Mouse (Mus musculus): ENCODE measurements around the gene Gm20388.

Gene Gm20388

DNA sequence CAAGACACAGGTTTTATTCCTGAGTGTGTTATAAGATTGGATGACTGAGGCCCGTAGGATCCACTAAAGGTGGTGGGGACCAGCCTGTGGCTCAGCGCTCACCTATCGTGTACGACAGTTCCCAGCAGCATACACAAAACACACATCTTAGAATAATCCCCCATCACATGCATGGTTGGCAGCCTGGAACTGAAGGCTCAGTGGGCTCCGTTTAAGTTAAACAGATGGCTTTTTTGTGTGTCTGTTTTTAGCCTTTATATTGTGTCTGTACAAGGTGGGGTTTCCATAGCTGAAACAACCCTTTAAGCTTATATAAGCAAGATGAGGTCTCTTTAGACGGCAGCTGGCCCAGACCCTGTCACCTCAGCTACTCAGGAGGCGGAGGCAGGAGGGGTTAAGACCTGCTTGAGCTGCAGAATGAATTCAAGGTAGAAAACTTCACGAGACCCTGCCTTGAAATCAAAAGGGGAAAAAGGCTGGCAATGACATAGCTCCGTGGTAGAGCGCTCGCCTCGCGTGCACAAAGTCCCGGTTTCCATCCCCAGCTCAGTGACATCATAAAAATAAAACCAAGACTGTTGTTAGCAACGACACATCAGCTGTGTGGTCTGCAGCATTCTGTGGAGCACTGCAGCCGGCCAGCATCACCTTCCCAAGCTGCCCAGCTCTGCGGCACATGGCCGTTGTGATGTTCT lies 835.5 kb downstream of the Gm20388 start:
- no peak for DNase-seq (ENCODE audit: low spot score)

DNA sequence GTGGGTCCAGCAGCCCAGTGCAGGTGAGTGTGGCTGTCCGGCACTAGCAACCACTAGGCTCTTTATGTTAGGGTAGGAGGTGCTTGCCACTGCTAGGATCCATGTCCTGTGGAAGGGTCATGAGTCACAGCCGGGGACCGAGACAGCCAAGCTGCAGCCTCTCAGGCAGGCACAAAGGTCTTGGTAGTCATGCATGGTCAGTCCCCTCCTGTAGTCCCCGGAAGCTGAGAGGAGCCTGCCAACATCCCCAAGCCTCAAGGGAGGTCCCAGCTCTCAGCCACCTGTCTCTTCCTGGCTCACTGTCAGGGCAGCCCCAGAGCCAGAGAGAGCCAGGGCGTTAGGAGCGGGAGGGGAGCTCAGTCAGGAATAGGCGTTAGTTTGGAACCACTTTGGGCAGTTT lies 836.6 kb downstream of the Gm20388 start:
- no peak for DNase-seq (ENCODE audit: low spot score)

DNA sequence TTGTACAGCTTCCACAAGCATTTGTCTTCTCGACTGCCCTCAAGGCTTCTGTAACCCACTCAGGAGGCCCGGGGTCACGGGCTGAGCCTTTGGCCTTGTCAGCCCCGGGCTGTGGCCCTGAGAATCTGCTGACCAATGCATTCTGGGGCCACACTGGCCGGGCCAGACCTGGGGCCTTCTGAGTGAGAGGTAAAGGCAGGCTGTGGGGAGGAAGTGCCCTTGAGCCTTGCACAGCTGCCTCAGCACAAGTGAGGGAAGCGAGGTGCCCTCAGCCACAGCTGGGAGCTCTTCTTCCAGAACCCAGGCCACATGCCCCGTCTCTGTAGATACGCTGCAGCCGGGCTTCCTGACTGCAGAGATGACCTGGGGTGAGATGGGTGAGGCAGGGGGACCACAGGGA lies 840.0 kb downstream of the Gm20388 start:
- DNase-seq (ENCODE audit: low spot score): peak; percentile 53

DNA sequence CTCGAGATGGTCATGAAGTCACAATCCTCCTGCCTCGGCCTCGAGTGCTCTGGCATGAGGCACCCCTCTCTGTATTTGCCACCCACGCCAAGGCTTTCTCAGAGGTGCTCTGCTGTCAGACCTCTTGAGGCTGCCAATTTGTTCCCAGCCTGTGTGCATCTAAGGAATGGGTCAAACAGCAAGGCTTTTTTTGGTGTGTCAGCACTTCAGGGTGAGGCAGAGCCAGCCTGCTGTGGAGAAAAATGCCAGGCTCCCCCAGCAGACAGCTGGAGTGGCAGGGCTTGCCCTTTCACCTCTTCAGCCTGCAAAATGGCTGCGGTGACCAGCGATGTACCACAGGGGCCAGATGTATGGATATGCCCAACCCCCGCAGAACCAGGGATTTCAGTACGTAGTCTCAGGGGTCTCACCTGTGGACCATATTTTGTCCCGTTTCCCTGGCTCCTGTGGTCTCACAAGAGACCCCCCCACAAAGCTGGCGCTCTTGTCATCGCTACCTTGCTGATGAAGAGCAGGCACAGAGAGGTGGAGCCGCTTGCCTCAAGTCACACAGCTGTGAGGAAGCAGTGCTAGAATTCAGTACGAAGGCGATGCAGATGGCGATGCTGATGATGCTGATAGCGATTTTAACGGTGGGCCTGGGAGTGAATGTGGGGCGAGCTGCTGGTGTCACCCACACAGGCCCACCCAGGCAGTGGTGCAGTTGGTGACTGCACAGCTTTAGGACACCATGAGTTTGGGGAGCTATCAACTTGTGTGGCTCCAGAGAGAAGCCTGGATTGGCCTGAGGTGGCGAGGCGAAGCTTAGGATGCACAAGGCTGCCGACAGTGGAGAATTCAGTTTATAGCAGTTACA lies 840.8 kb downstream of the Gm20388 start:
- DNase-seq (ENCODE audit: low spot score): no peak

DNA sequence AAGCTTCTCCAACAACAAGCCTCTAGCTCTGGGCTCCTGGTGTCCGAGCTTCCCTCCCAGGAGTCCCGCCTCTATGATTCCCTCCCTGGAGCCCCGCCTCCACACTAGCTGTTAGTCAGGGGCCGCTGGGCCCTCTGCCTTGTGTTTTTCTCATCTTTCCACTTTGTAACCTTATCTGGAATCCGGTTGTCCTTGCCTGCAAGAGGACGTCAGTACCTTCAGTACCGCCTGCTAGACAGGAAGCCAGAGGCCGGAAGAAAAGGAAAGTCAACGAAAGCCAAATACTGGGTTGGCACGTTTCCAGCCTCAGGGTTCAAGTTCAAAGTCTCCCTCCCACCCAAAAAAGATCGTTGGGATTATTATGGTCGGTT lies 841.4 kb downstream of the Gm20388 start:
- DNase-seq (ENCODE audit: low spot score): peak; percentile 68

DNA sequence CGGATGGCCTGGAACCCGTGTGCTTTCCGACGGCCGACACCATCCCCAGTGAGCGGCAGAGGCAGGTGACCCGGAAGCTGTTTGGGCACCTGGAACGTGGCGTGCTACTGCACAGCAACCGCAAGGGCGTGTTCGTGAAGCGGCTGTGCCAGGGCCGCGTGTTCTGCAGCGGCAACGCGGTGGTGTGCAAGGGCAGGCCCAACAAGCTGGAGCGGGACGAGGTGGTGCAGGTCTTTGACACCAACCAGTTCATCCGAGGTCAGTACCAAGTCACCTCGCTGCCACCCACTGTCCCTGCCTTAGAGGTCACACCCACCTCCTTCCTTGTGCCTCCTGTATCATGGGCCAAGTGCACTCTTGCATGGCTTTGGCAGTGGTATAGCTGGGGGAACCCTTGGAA lies 842.8 kb downstream of the Gm20388 start:
- no peak for DNase-seq (ENCODE audit: low spot score)

DNA sequence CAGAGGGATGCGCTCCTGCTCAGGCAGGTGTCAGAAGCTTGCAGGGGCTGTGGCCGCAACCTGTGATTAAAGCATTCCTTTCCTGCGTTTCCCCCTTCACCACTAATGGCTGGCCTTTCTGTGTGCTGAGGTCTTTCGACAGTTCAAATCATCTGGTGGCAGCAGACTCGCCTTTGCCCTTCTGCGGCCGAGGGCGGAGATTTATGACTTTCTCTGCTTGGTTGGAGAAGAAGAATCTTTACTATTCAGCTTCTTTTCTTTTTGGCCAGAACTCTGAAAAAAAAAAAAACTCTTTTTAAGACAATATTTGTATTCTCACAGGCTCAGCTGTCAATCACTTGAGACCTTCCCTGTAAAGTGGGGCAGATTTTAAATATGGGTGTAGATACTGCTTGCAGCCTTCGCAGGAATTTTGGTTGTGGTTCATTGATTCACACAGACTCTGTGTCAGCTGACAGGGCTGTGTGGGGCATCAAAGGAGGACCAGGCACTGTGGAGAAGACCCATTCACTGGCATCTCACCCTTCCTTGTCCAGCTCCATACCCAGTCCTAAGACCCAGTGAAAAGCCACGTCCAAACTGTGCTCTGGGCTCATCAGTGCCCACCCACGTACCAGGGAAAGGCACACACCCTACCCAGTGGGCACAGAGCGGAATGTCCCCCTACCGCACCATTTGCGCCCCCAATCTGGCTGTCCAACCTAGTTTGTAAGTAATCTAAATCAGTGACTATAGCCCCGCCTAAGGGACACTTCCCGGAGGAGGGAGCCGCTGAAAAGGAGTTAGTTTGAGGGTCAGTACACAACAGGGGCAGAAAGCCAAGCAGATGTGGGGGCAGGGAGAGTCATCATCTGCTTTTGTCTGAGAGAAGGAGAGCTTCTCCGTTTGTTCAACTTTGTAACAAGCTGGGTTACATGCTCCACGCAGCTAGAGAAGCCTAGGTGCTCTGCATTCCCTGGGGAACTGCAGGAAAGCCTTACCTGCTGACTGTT lies 845.0 kb downstream of the Gm20388 start:
- DNase-seq (ENCODE audit: low spot score): no peak

DNA sequence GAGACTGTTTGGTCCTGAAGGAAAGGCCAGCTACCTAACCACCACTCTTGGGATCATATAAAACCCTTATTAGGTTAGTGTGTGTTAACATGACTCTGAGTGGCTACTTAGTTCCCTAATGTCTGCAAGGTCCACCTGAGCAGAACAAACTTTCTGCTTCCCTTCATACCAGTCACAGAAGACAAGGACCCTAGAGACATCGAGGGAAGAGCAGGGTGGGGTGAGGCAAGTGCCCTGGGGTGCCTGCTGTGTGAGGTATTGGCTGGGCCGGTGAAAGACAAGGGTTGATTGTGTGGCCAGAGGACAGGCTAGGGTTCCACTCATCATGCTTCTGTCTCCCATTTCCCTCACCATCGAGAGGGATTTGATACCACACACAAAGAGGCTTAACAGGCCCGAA lies 847.4 kb downstream of the Gm20388 start:
- no peak for DNase-seq (ENCODE audit: low spot score)

DNA sequence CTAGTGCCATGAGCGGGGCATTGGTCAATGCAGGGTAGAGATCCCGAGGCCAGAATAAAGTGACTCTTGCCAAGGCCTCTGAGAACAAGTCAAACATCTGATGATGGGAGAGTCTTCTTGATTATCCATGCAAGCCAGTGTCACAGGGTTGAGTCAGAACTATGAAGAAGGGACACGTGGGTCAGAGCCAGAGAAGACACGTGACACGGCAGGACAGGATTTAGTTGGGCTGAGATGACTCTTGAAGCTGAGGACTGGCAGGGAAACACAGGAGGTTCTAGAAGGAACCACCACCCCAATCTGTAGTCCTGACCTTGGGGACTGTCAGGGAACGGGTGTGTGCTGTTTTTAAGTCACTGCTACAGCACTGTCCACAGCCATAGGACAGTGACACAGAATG lies 849.2 kb downstream of the Gm20388 start:
- DNase-seq (ENCODE audit: low spot score): no peak

DNA sequence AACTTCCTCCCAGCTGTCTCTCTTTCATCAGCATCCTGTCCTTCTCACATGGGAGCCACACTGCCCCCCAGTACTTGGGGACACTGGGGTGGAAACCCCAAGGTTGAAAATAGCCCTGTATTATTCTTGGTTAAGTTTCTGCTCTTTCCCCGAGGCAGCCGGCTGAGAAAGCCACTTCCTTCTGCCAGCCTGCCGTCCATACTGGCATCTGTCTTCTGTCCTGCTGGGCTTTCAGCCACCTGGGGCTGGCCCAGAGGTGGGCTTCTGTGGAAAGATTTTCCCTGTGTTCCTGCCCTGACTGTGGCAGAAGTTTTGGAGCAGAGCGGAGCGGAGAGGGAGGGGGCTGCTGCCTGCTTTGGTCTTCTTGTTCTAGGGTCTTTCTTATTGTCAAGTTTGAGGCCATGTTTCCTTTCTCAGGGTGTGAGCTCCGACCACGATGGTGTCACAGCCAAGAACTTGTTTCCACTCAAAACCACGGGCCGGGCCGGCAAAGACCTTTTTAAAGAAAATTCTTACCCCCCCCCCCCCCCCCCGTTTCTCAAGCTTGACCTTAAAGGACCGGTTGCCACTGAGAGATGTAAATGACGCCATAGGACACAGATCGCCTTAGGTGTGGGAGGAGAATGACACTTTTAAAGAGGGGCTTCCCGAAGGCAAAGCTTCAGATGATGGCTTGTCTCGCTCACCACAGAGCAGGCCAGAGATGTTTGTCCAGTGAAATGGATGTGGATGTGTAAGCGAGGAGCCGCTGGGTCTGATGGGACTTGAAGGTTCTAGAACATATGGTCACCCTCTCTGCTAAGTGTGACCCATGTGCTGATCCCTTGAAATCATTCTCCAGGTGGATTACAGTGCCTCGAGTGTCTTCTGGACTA lies 849.9 kb downstream of the Gm20388 start:
- DNase-seq (ENCODE audit: low spot score): no peak

DNA sequence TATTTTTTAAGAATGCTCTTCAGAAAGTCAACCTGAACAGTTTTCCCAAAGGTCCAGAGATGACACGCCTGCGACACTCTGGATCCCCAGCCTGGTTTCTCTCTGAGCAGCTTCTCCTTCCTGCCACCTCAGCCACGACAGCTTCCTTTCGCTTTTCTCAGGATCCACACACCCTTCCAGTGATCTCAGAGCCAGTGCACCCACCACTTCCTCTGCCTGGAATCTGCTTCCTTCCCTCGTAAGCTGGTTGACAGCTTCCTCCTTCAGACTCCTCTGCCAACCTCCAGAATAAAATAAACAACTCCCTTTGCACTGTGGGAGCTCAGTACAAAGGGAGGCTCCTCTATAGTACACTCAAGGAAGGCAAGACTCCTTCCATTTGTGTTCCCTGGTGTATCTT lies 852.6 kb downstream of the Gm20388 start:
- no peak for DNase-seq (ENCODE audit: low spot score)

DNA sequence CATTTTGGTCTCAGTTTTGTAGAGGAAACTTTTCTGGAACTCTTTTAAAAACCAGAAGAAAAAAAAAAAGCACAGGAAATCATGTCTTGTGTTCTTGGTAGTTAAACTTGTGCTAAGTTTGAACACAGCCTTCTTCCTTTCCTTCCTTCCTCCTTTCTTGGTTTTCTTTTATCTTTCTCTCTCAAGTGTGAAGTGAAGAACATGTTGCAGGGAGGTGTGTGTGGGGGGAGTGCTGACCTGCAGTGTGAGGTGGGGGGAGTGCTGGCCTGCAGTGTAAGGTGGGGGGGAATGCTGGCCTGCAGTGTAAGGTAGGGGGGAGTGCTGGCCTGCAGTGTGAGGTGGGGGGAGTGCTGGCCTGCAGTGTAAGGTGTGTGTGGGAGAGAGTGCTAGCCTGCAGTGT lies 854.0 kb downstream of the Gm20388 start:
- DNase-seq (ENCODE audit: low spot score): no peak

DNA sequence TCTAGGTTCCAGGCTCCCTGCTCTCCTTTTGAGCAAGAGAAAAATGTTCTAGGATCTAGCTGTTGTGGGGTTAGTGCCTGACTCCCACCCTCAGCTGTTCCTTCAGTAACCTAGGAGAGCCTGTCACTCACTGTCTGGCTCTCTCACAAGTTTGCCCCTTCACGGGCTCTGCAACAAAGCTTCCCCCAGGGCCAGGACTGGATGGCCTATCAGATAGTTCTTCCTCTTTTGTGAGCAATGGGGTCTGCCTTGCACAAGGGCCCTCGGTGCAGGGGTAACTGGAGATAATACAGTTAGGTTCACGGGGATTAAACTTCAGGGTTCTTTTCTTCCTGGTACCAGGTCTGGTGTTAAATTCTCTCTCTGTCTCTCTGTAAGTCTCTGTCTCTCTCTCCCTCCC lies 856.0 kb downstream of the Gm20388 start:
- no peak for DNase-seq (ENCODE audit: low spot score)

DNA sequence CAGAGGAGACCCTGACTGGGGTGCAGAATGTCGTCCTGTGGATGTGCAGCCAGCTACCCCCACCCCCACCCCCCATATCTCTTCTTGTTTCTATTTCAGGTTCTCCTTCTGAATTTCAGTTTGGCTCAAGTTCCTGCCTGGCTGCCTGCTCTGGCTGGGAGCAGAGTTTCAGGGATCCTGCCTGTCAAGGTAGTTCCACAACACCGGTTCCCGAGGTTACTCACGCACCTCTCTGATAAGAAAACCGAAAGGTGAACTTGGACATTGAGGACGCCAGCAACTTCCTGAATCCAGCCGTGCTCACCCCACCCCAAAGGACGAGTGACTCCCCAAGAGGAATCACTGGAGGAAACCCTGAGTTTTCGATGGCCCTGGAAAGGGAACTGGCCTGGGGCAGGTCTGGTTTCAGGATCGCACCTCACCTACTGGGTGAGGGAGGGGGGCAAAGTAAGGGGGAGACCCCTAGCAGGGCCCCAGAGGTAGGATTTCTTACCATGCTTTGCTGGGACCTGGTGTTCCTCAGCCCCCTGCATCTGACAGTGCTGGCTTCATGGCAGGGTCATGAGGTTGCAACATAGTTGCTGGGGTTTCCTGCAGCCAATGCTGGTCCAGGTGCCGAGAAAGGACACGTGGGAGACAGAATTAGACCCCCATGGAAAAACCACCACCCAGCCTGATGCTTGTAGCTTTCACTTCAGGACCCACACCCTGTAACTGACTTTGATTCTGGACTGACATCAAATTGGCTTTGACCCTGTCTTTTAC lies 858.0 kb downstream of the Gm20388 start:
- no peak for DNase-seq (ENCODE audit: low spot score)

DNA sequence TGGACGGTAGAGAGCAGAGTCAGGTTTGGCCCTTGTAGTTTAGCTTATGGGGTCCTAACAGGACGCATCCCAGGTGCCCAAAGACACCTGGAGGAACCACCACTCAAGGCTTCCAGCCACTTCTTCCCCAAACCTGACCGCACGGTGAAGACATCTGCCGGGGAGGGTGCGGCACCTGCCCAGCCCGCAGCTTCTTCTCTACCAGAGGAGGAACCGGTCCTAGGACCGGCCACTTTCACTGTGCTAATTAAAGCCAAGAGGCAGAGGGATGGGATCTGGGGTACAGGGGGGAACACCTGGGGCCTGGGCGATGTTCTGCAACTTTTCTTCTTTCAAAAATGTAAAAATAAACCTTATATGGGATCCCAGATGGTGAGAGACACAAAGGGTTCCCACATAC lies 866.5 kb downstream of the Gm20388 start:
- DNase-seq (ENCODE audit: low spot score): no peak

DNA sequence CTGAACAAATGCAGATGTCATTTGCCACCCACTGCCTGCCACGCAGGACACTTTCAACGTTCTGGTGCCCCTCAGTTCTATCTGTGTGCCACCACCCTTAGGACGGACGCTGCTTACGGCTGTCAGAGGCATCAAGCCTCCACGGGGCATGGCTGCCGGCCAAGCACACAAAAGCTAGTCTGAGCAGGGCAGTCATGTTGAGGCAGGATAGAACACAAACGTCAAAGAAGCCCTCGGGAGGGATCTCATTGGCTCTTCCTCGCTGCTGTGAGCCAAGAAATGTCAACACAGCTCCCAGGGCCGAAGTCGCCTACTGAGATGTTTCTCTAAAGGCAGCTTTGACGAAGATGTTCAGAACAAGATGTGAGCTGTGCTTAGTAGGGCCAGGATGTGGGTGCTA lies 867.1 kb downstream of the Gm20388 start:
- DNase-seq (ENCODE audit: low spot score): no peak

DNA sequence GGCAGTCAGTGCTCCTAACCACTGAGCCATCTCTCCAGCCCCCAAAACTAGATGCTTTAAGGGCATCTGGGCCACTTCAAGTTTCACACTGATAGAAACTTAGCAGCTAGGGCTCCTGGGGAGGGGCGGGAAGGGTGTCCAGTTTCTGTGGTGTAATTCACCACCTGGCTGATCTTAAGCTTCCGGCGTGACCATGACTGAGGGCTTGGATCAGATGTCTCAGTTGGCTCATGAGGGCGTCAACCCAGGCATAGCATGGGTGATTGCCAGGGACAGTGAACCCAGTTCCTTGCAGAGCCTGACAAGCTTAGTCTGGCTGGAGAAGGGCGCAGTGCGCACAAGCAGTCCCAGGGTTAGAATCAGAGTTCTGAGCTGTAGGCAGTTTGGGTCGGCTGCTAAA lies 868.5 kb downstream of the Gm20388 start:
- DNase-seq (ENCODE audit: low spot score): no peak

DNA sequence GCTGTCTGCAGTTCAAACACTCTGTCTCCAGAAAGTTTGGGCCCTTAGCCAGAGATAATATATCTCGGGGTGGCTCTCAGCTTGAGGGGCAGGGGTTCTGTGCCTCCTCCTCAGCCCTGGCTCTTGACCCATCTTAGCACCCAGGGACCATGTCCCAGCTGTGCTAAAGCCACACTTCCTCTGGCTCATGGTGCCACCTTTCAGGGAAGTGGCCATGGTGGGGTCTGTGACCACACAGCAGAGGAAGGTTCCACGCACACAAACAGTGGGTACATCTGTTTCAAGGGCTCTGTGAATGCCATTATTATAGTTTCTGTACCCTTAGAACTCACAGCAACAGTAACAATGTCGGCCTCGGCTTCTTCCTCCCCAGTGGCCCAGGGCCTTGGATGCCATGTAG lies 873.1 kb downstream of the Gm20388 start:
- no peak for DNase-seq (ENCODE audit: low spot score)

DNA sequence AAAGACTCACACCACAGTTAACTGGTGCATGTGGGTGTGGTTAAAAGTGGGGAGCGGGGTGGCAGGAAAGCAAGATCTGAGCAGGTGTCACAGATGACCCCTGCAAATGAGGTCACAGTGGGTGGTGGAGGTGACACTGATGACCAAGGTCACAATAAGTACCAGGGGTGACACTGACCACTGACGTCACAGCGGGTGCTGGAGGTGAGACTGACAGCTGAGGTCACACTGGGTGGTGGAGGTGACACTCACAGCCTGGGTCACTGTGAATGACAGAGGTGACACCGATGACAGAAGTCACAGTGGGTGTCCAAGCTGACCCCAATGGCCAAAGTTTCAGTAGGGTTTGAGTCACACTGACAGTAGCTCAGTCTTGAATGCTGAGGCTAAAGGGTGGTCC lies 876.1 kb downstream of the Gm20388 start:
- no peak for DNase-seq (ENCODE audit: low spot score)

DNA sequence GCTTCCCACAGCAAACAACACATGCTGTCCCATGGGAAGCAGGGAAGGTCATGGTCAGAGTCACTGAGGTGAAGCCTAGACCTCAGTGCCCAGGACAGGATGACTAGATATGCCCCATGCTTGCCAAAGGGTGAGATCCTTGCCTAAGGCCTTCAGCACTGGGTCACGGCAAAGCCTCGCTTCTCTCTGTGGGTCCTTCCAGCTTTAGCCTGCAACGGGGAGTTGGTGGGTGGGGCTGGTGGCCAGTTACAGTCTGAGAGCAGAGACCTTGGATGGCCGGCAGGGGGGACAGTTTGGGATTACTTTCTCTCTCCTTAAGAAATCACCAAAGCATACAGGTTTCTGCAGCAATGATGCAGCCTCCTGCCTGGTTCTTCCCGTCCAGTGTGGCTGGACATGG lies 877.0 kb downstream of the Gm20388 start:
- DNase-seq (ENCODE audit: low spot score): no peak

DNA sequence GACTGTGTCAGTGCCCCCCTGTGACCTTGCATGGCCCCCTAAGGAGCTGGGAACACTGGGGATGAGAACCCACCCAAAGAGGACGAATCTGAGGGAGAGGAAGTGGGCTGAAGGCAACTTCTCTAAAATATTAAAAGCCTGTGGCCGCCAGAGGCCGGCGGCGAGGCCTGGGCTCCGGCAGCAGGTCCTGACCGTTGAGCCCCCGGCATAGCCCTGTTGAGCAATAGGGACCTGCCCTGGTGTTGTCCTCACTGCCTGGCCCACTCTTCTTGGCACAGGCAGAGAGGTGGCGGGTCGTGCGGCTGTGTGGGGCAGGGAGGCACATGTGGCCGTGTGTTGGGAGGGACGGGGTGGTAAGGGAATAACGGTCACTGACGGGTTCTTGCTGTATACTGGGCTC lies 882.1 kb downstream of the Gm20388 start:
- no peak for DNase-seq (ENCODE audit: low spot score)
